Mouse (Mus musculus) hindbrain, embryonic 15.5 days (tissue): ENCODE data around the gene Hist1h3g. TPM values are rescaled to one million over a fixed set of nuclear protein-coding genes. Genes with fewer than 3 reads are reported as not detected.
A peak's percentile ranks its signal among the peaks of the same experiment; 100 is the strongest.
"Not testable (repeated sequence)": the region's sequence is repeated elsewhere in the genome, so short reads cannot be mapped to it uniquely, and the experiment has no call there.

Source experiments
- ATAC-seq: fragments of 200-750 bp; cut with Nextera tagmentation; 2 replicates; pipeline ENCODE4 v1.8.0; 2017; ENCODE audit warnings: low read depth, moderate number of reproducible peaks, moderate TSS enrichment; ENCODE audit not compliant: low FRiP score
- H3K27ac ChIP-seq: fragments of 300-500 bp; sonication (generic); replicated peaks from 2 replicates; pipeline ENCODE4 v1.5.1; 2015; ENCODE audit warnings: mild to moderate bottlenecking, inconsistent platforms
- H3K27me3 ChIP-seq: fragments of 300-500 bp; sonication (generic); 2 replicates; pipeline ENCODE4 v1.6.1; 2015; ENCODE audit warnings: control low read depth, inconsistent platforms
- H3K36me3 ChIP-seq: fragments of 300-500 bp; sonication (generic); 2 replicates; pipeline ENCODE4 v1.6.1; 2015; ENCODE audit warnings: control low read depth, inconsistent platforms
- H3K4me1 ChIP-seq: fragments of 300-500 bp; sonication (generic); replicated peaks from 2 replicates; pipeline ENCODE4 v1.6.1; 2015; ENCODE audit warnings: control low read depth, inconsistent platforms
- H3K4me2 ChIP-seq: fragments of 300-500 bp; sonication (generic); 2 replicates; pipeline ENCODE4 v1.6.1; 2015; ENCODE audit warnings: moderate library complexity, mild to moderate bottlenecking, inconsistent platforms
- H3K4me3 ChIP-seq: fragments of 300-500 bp; sonication (generic); 2 replicates; pipeline ENCODE4 v1.5.1; 2015; ENCODE audit warnings: mild to moderate bottlenecking, inconsistent platforms
- H3K9ac ChIP-seq: fragments of 300-500 bp; sonication (generic); 2 replicates; pipeline ENCODE4 v1.6.1; 2015; ENCODE audit warnings: inconsistent platforms
- H3K9me3 ChIP-seq: fragments of 300-500 bp; sonication (generic); 2 replicates; pipeline ENCODE4 v1.6.1; 2016; ENCODE audit warnings: control low read depth, inconsistent platforms
- WGBS: fragments of 180-500 bp; shearing (Covaris S2); methylation state at CpG from one replicate; pipeline ENCODE4 v1.1.7; 2015; 5-methylcytosine and 5-hydroxymethylcytosine counted together
- polyA plus RNA-seq: library from polyadenylated mRNA; unstranded; fragments of >200 nt; fragmentation: Nextera tagmentation; extraction: Ambion mirVana; gene quantifications from 2 replicates; pipeline ENCODE4 v1.2.1, GENCODE M21; 2015

Gene Hist1h3g
- polyA plus RNA-seq, 1 experiment from 2014 or later: 1.2 TPM

DNA sequence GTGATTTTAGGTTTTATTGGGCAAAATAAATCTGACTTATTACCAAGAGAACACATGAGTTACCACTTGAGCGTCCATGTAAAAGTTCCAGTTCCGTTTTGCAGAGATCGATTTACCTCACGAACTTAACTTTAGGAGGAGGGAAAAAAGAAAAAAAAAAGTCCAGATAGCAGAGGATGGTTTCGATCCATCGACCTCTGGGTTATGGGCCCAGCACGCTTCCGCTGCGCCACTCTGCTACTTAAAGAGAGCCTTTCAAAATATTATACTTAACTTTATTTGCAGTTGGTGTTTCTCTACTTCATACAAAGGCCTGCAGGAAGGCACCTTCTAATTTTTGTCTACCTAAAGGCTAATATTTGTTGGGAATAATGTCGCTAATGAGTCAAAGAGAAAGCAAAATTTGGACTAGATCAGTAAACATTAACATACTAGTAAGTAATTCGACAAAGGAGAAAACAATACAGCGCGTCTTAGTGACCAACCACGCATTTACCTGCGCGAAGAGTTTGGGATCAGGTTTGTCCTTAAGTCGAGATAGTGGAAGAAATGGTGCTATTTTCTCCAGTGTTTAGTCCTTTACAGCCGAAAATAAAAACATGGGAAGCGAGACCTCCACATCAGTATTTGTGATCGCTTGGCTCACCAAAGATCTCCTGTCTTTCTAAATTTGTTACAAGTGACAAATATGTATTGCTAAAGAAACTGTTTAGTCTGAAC lies 4.9 kb upstream of the Hist1h3g start:
- Histone ChIP-seq H3K4me2 (peak overlapping the region; percentile 89), H3K4me1 (peaks cover 51% of the 10 kb centered on the region), H3K9me3 (no peaks in the 10 kb centered on the region), H3K27ac (peak overlapping the region; percentile 96), H3K9ac (peak overlapping the region; percentile 62), H3K4me3 (peak overlapping the region; percentile 52), H3K36me3 (no peaks in the 10 kb centered on the region), H3K27me3 (no peaks in the 10 kb centered on the region)
- WGBS: under 1% methylated on average over 20 of the region's 20 CpGs
- no peak for ATAC-seq

DNA sequence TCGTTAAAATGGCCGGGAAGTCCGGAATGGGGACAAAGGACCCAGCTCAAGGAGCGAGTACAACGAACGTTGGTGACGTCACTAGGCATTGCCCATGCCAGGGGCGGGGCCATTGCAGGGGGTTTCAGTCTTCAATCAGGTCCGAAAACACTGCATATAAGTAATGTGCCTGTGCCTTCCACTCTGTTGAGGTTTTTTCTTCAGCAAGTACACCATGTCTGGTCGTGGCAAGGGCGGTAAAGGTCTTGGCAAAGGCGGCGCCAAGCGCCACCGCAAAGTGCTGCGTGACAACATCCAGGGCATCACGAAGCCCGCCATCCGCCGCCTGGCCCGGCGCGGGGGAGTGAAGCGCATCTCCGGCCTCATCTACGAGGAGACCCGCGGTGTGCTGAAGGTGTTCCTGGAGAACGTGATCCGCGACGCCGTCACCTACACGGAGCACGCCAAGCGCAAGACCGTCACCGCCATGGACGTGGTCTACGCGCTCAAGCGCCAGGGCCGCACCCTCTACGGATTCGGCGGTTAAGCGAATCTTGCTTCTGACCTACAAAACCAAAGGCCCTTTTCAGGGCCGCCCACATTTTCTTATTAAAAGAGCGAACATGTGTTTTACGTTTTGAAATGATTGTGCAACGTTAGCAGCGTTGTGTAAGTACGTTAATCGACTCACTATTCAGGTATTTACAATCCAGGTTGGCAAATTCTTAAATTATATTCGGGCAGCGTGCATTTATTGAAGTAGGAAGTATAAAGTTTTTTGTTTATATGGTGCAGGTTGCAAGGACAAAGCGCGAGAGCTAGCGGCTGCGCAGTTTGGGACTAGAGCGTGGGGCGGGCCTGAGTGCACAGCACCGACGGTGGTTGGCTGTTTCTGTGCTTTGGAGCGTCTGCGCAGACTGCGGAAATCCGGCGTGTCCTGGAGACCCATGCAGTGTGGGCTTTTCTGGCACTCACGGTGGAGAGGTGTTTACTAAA lies 4.0 kb upstream of the Hist1h3g start, which contains the start of gene Hist1h4h:
Gene Hist1h4h (plus strand): TSS at position 150 of the 975 bp plus-strand sequence.
- Histone ChIP-seq H3K4me2 (peak within 1 kb of the TSS; percentile 89), H3K27ac (peak within 1 kb of the TSS; percentile 96), H3K4me1 (peaks cover 48% of the 10 kb centered on the region), H3K36me3 (no peaks in the 10 kb centered on the region), H3K4me3 (peak within 1 kb of the TSS; percentile 52), H3K9ac (peak within 1 kb of the TSS; percentile 62), H3K9me3 (no peaks in the 10 kb centered on the region), H3K27me3 (no peaks in the 10 kb centered on the region)
- under 1% methylated on average over 60 of the region's 70 CpGs for WGBS
- peak; percentile 85 for ATAC-seq

DNA sequence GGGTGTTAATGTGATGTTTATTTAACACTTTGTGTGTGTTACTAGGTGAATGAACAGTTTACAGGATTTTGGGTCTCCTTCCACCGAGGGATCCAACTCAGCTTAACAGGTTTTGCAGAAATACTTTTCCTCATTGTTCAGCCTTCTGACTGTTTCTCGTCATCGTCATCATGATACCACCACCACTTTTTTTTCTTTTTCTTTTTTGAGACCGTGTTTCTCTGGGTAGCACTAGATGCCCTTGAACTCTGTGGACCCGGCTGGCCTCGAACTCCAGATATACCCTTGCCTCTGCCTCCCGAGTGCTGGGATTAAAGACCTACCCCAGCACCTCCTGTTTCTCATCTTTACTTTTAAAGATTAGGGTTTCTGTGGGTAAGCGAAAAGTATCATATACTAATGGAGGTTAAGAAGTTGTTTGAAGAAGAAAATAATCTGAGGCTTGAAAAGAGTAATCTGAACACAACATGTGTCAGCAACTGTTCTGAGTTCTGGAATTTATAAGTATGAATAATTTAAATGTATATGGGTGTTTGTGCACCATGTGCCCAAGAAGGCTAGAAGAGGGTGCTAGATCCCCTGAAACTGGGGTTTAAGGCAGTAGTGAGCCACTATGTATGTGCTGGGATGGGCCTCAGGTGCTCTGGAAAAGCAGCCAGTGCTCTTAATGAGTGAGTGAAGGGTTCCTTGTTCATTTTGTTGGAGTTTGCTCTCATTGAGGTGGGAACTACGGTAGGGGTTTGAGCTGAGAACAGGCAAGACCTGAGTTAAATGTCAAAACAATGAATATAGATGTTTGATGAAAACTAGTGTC lies 2.8 kb upstream of the Hist1h3g start:
- peak overlapping the region; percentile 89 for H3K4me2 ChIP-seq
- H3K9ac ChIP-seq: peak overlapping the region; percentile 62
- no peak for ATAC-seq
- 23% methylated on average over 9 of the region's 9 CpGs for WGBS
- H3K27ac ChIP-seq: peak overlapping the region; percentile 96
- H3K4me3 ChIP-seq: peak overlapping the region; percentile 52
- no peaks in the 10 kb centered on the region for H3K9me3 ChIP-seq
- peaks cover 43% of the 10 kb centered on the region for H3K4me1 ChIP-seq
- no peaks in the 10 kb centered on the region for H3K36me3 ChIP-seq
- H3K27me3 ChIP-seq: no peaks in the 10 kb centered on the region

DNA sequence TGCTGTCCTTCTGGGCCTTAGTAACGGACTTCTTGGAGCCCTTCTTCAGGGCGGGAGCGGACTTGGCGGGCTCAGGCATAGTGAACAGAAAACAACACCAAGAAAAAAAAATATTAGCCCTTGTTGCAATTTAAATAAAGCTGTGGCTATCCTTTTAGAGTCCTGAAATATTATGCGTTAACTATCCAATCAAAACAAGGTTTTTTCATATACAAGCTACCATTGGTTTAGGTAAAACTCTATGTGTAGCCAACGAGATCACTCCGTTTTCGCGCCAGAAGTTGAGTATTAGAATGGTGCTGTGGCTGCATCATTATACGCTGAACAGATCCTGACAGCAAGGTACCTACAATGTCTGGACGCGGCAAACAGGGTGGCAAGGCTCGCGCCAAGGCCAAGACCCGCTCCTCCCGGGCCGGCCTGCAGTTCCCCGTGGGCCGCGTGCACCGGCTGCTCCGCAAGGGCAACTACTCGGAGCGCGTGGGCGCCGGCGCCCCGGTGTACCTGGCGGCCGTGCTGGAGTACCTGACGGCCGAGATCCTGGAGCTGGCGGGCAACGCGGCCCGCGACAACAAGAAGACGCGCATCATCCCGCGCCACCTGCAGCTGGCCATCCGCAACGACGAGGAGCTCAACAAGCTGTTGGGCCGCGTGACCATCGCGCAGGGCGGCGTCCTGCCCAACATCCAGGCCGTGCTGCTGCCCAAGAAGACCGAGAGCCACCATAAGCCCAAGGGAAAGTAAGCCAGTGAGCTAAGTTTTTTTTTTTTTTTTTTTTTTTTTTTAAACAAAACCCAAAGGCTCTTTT lies 1.5 kb upstream of the Hist1h3g start, which contains the start of gene Hist1h2af:
Gene Hist1h2af (plus strand): TSS at position 347 of the 808 bp plus-strand sequence.
- not testable (repeated sequence) for H3K36me3 ChIP-seq, H3K27me3 ChIP-seq, H3K9me3 ChIP-seq
- WGBS: 0% methylated on average over 32 of the region's 53 CpGs
- Histone ChIP-seq H3K4me1 (peaks cover 43% of the 10 kb centered on the region), H3K27ac (peak within 1 kb of the TSS; percentile 96), H3K4me3 (peak within 1 kb of the TSS; percentile 52), H3K9ac (peak within 1 kb of the TSS; percentile 36), H3K4me2 (peak within 1 kb of the TSS; percentile 89)
- peak; percentile 40 for ATAC-seq

DNA sequence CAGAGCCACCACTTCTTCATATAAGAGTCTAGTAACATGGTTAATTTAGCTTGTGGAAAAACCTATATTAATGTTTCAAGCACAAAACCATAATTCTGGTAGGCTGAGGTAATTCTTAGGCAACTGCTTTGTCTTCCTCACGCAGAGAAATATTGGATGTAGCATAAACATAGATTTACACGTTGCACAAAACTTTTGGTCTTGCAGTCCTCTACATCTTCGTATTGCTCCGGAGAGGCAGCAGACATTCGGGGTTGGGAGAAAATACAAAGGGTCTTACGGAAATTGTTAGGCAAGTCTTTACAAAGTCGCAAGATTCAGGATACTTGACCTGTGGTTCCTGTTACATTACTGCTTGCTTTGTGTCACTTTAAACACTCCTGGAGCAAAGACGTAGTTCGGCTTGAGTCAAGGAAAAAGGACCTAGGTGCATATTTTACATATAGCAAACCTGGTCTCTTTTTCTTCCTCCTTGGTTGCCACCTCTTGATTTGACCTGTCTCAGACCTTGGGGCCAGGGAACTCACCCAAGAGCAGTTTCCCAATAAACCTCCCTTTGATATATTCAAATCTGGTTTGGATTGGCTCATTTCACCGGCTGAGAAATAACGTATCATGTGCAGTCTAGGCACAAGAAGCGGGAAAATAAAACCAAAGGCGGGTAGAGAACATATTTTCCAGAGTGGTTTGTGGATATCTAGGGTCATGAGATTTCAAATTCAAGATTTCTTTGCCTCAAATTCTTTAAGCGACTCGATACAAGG lies 672 bp upstream of the Hist1h3g start:
- peak overlapping the region; percentile 36 for H3K9ac ChIP-seq
- peak overlapping the region; percentile 52 for H3K4me3 ChIP-seq
- ATAC-seq: peak; percentile 3; the same call in 1 of the 2 replicates

DNA sequence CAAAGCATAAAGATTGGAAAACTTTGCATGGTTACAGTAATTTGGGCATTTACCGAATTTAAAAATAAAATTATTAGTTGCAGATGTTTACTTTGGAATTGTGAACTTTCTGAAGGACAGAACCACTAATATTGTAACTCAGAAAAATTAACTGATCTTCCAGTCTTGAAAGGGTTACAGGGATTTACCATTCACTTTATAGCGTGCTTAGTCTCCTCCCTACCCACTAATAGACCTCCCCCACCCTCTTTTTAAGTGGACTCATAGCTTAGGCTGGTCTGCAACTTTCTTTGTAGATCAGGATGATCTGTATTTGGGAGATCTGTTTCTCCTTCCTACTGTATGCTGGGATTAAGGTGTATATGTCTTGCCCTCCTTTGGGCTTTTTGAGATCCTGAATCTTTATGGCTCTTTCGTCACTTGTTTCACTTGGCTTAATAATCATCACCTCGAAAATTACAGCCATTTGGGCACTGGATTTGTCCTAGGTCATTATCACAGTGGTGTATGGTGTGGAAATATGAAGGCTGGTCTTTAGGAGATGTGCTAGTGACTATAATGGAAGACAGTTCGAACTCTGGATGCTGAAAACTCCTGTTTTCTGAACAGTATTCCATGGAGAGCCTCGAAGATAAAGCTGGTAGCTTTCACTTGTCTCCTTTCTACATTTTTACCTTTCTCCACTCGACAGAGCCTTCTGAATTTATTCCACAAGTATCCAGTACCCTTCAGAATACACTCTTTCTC lies 1.0 kb downstream of the Hist1h3g start:
- Histone ChIP-seq H3K4me2 (peak overlapping the region; percentile 89), H3K4me1 (peaks cover 30% of the 10 kb centered on the region), H3K36me3 (no peaks in the 10 kb centered on the region), H3K27ac (no peak overlapping the region), H3K27me3 (no peaks in the 10 kb centered on the region), H3K9me3 (no peaks in the 10 kb centered on the region), H3K9ac (0 out of 2 replicates have a peak overlapping the region, but pooled peaks have one; percentile 10), H3K4me3 (peak overlapping the region; percentile 52)
- 20% methylated on average over 7 of the region's 7 CpGs for WGBS
- ATAC-seq: no peak

More for the DNA sequence above, 672 bp upstream of the Hist1h3g start:
- Histone ChIP-seq H3K27me3 (no peaks in the 10 kb centered on the region), H3K36me3 (no peaks in the 10 kb centered on the region), H3K4me2 (peak overlapping the region; percentile 89), H3K27ac (peak overlapping the region; percentile 74), H3K4me1 (peaks cover 37% of the 10 kb centered on the region), H3K9me3 (no peaks in the 10 kb centered on the region)
- WGBS: under 1% methylated on average over 15 of the region's 15 CpGs

DNA sequence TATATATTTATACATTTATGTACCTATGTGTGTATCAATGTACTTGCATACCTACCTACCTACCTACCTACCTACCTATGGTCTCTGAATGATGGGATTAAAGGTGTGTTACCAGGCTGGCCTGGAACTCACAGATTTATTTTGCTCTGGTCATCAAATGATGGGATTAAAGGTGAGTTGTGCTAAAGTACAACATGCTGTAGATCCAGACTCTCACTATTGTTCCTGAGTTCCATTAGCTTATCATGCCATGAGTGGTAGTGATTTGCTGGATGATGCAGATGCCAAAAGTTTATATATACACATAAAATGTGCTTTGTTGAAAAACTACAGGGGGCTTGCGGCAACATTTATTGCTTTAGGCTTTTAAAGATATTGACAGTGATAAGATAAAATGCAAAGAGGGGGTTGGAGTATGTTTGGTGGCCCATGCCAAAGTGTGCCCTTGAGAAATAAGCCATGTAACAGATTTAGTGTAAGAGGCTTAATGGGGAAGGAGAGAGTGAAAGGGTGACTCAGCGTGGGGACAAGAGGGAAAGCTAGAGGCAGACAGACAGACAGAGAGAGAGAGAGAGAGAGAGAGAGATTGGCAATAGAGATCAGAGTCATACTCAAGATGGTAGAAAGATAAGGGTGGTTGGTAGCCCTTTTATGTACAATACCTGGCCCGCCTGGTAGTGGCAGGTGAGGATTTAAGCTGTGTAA lies 1.9 kb downstream of the Hist1h3g start:
- Histone ChIP-seq H3K4me3 (no peak overlapping the region), H3K9ac (no peak overlapping the region), H3K27ac (no peak overlapping the region), H3K36me3 (no peaks in the 10 kb centered on the region), H3K27me3 (no peaks in the 10 kb centered on the region), H3K4me2 (peak overlapping the region; percentile 89), H3K9me3 (no peaks in the 10 kb centered on the region), H3K4me1 (peaks cover 27% of the 10 kb centered on the region)
- 83% methylated on average over 3 of the region's 3 CpGs for WGBS
- no peak for ATAC-seq

DNA sequence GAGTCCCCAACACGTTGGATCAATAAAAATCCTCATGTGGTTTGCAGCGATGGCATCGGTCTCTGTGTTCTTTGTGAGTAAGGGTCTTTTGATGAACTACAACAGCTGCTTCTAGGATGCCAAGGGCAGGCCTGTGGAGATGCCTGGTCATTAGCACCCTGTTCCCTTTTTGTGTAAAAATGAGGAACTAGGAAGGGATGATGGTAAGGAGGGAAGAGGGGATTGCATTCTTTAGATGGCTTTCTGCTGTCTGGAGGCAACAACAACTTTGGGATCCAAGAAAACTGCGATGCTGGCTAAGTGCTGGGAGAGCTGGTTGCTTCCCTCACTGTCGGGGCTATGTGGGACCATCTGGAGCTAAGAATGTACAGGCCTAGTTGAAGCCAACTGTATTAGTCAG lies 3.0 kb downstream of the Hist1h3g start:
- H3K36me3 ChIP-seq: no peaks in the 10 kb centered on the region
- H3K27ac ChIP-seq: no peak overlapping the region
- H3K4me1 ChIP-seq: peaks cover 21% of the 10 kb centered on the region
- H3K27me3 ChIP-seq: no peaks in the 10 kb centered on the region
- no peak overlapping the region for H3K4me3 ChIP-seq
- H3K9me3 ChIP-seq: no peaks in the 10 kb centered on the region
- no peak overlapping the region for H3K9ac ChIP-seq
- WGBS: 78% methylated on average over 5 of the region's 5 CpGs
- ATAC-seq: no peak
- H3K4me2 ChIP-seq: no peak overlapping the region

DNA sequence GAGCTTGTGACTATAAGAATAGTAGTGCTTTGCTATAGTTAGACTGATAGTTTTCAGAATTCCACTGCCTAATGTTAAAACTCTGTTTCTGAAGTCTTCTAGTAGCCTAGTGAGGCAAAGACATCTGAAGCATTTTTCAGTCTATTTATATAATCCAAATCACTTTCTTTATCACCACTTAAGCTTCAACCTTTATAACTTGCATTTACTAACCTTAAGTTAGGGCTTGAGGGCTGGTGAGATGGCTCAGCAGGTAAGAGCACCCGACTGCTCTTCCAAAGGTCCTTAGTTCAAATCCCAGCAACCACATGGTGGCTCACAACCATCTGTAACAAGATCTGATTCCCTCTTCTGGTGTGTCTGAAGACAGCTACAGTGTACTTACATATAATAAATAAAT lies 4.6 kb downstream of the Hist1h3g start:
- H3K4me3 ChIP-seq, H3K9me3 ChIP-seq, H3K4me2 ChIP-seq, H3K27me3 ChIP-seq, H3K9ac ChIP-seq, ATAC-seq, H3K36me3 ChIP-seq, H3K27ac ChIP-seq: not testable (repeated sequence)
- 70% methylated on average over 1 of the region's 1 CpGs for WGBS
- peaks cover 12% of the 10 kb centered on the region for H3K4me1 ChIP-seq
